Mouse (Mus musculus) yolk sac, embryonic 10.5 days (tissue): ENCODE data around the gene Gclm.
"Not testable (repeated sequence)": the region's sequence is repeated elsewhere in the genome, so short reads cannot be mapped to it uniquely, and the experiment has no call there.

Experiments
- DNase-seq: peaks from one replicate; pipeline ENCODE4 v3.0.0-alpha.2; 2017; ENCODE audit warnings: low spot score

Gene Gclm

DNA sequence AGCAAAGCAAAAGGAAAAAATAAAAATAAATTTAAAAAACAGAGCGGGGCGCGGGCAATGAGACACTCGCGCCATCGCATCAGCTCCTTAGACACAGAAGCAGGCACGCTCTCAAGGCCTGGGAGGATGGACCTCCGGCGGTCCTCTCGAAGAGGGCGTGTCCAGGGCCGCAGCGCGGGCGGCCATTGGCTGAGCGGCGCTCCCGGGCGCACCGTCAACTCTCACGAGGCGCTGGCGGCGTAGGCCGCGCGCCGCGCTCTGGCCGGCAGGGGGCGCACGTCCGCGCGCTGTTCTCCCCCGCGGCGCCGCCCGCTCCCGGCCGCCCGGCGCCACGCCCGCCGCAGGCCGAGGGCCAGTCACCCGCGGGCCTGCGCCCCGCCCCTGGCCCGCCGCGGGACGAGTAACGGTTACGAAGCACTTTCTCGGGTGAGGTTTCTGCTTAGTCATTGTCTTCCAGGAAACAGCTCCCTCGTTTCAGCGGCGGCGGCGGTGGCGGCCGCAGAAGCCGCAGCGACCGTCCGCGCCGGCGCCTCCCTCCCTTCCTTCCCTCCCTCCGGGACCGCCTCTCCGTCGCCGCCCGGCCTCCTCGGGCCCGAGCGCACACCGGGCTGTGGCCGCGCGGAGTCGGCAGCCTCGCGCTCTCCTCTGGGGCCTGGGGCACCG, at the start of gene Gclm:
Gene Gclm, plus strand, starts transcription at position 343 of the 663 bp plus-strand sequence.
- DNase-seq = peak; percentile 93

DNA sequence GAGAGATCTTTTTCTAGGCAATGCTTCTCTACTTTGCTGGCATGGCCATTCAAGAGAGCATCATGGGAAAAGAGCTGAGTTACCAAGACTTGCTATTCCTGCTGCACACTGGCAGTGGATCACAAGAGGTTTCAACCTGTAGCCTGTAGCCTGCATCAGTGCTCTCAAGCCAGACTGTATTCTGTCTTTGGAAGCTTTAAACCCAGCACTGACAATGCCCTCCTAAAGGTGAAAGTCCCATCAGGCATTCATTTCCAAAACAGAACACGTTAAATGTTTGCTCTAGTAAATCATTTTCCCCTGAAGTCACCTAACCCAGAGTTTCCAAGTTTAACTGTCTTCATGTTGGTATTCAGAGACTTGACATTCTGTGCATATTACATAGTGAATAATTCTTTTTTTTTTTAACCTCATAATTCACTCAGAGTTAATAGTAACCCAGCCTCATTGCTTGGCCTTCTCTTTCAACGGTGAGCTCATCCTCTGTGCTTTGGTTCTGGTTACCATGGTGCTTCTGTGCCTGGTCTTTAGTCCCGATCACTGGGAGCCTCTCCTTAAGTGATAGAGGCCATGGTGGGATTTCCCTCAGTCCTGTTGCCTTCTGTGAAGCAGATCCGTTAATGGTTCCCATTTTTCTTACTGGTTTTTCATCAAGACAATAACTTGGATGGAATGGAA, 48.6 kb upstream of the Gclm start:
- DNase-seq = no peak

DNA sequence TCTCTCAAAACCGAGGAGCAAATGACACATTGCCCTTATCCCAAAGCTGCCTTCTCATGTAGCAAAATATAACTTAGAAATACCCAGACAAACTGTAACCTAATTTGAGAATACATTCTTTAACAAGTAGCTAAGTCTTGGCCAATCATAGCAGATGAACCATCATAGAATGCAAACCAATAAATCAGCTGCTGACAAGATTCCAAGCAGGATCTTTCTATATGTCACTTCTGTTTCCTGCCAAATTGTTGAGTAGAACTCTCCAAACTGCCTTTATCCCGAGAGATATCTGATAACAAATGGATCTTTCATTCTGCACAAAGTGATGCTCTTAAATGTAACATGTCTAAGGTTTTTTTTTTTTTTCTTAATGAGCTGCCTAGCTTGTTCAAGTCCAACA, 46.8 kb upstream of the Gclm start:
- DNase-seq = no peak

DNA sequence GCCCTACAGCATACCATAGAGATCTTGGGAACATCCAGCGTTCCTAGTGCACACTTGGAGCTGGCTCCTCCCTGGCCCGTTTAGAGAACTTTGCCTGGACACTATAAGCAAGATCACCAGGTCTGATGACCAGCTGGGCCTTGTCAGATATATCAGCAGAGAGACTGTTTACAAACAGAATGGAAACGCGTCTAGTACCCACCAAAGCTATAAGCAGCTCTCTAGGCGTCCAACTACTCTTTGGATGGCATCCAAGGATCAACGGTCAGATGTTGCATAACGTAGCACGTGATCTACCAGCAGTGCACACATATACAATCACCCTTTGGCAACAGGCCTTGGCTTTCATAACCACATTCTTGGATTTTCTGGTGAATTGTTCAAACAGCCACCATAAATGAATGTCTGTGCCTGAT, 46.4 kb upstream of the Gclm start:
- peak; percentile 76 for DNase-seq

- no peak for DNase-seq
Measured at GRCm38 (mm10) chr3:122199600-122199999, 45.8 kb upstream of the Gclm start.

DNA sequence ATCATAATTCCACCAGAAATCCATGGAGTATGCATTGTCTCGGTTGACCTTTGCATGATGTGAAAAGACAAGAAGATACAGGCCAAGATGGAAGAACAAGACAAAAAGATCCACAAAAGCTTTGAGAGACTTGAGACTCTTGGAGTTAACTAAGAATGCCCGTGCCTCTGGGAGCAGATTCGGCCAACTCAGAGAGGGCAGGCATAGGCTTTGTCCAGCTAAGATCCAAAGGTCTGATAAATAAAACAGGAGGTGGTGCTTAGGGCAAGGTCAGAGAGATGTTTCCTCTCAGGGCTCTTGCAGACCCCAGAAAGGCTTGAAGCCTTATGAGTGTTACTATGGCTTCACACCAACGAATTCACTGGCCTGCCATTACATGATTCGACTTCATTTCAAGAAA, 45.3 kb upstream of the Gclm start:
- no peak for DNase-seq

GRCm38 (mm10) chr3:122200447-122200846, 44.9 kb upstream of the Gclm start:
- no peak for DNase-seq

GRCm38 (mm10) chr3:122202307-122202732, 43.0 kb upstream of the Gclm start:
- no peak for DNase-seq

DNA sequence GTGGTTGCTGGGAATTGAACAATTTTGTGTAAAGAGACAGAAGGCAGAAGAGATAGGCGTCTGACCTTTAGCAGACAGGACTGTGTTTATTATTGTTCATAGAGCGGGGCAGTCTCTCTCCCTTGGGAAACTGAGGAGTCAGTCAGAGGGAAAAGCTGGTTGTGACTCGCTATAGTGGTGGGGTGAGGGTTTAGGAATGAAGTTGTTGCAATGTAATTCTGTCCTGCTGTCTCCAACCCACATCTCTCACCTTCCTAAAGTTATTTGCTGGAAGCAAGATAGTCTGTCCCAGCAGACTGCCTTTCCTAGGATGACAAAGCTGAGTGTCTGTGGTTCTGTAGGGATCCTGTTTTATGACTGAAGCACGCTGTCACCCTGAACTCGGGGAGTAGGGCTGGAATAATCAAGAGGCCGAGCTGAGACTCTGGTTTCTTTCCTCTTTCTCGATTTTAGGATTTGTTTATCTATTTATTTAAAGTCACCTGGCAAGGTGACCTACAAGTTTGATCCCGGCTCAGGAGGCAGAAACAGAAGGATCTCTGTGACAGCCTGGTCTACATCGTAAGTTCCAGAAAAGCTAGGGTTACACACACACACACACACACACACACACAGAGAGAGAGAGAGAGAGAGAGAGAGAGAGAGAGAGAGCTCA, 41.6 kb upstream of the Gclm start:
- DNase-seq = no peak

GRCm38 (mm10) chr3:122205753-122206152, 39.6 kb upstream of the Gclm start:
- DNase-seq = no peak

DNA sequence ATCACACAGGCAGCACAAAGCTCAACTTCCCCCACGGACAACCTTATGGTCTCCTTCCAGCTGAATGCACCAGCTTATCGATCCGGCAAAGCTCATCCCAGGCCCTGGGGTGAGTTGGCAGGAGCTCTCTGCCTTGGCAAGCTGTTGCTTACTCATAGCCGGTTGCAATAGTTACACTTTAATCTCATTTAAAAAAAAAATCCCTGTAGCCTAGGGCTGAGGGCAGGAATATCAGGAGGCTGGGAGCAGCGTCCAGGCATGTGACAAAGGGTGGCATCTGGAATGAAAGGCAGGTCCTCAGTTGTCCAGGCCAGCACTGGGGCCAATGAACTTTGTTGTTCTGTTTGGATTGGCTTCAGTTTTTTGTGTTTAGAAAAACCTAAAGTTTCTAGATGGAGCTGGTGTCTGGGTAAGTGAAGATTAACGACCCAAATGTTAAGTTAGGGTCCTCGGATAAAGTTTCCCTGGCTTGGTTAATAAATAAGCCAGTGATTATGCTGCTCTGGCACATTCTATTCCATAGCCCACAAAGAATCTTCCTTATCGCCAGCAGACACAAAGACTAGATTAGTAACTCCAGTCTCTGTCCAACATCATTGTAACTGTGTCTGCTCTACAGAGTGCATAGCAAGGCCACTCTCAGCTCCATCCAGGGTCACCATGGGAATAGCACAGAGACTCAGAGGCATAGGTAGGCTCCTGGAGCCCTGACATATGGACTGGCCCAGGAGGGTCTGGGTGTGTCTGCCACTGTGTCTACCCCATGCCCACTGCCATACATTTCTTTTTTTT, 38.9 kb upstream of the Gclm start:
- DNase-seq = no peak

- DNase-seq = no peak
Measured at GRCm38 (mm10) chr3:122207766-122208165, 37.6 kb upstream of the Gclm start.

DNA sequence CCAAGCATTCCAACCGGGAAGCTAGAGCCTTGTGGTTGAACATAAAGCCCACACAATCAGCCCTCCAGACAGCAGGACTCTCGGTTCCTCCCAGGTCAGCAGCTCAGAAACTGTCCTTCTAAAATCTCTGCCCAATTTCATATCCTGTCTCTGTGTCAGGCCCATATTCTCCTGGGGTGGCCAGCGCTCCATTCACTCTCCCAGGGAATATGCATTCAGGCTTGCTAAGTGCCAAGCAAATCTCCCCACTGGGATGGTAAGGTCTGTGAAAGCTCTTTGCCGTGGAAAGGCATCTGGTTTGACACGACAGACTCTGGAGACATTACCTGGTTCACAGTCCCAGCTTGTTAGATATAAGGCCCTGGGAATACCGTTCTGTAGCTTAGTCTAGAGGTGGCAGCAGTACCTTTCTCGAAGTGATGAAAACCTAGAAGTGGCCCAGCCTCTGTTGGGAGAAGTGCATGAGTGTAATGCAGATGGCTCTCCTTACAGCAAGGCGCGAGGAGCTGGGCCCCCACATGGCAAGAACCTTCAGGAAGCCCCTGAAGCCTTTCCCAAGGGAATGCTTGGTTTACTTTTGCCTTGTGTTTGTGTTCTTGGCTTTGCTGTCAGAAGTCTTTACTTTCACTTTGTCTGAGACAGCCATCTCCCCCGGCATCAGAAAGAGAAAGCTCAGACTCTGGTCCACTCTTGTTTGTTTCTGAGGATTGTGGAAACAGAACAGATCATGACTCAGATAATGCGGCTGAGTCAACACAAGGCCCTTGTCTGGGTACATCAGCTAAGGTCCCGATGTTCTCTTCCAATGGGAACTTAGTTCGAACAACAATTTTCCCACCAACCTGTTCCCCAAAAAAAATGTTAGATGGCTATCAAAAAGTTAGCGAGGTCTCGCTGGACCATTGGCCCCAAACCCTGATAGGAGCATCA, 36.8 kb upstream of the Gclm start:
- no peak for DNase-seq

DNA sequence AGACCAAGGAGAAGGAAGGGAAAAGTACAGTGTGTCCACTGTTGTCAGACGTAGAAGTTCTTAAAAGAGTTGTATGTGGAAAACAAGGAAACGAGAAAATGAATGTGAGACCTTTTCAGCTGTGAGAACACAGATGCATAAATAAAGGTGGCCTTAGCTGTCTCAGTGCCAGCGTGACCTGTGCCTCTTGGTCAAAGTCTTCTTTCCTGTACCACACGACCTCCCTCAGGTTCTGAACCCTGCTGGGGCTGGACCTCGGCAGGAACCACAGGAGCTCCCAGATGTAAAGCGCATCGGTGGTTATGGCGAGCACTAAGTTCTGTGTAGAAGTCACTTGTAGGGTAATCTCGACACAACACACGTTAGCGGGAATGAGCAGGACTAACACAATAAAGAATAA, 35.8 kb upstream of the Gclm start:
- no peak for DNase-seq

GRCm38 (mm10) chr3:122210434-122210833, 34.9 kb upstream of the Gclm start:
- DNase-seq = no peak

DNA sequence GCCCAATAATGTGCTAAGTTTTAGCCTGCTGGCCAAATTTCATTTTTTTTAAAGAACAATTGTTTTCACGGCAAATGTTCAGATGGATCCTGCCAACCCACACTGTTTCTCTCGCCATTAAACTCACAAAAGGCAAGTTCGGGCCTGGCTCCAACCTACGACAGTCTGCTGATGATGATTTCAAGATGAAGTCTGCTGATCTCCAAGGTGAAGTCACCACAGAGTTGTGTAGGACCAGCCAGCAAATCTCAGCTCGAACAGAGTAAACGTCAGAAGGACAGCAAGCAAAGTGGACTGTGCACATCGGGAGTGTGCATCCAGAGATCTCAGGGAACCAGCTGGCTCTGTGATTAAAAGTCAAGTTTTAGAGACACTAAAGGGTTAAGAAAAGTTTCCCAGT, 34.5 kb upstream of the Gclm start:
- no peak for DNase-seq

DNA sequence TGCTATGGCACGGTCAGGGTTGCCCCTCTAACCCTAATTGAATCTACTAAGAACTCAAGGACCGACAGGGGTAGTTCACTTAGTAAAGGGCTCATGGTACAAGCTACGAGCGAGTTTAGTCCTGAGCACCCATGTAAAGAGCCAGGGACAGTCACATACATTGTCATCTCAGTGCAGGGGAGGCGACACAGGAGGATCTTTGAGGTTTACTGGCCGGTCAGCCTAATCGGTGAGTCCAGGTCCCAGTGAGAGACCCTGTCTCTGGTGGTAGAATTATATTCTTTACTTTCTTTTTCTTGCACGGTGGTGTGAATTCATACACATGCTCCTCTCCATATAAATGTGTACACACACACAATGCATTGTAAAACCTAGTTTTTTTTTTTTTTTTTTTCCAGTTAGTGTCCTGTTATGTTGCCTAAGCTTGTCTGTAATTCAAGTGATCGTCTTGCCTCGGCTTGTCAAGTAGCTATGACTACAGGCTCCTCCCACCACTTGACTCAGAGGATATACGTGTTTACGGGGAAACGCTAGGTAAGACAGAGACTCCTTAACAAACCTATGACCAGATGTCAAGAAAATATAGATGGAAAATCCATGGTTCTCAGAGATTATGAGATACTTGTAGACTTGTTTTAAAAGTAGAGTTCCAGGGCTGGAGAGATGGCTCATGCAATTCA, 33.8 kb upstream of the Gclm start:
- DNase-seq = no peak

DNA sequence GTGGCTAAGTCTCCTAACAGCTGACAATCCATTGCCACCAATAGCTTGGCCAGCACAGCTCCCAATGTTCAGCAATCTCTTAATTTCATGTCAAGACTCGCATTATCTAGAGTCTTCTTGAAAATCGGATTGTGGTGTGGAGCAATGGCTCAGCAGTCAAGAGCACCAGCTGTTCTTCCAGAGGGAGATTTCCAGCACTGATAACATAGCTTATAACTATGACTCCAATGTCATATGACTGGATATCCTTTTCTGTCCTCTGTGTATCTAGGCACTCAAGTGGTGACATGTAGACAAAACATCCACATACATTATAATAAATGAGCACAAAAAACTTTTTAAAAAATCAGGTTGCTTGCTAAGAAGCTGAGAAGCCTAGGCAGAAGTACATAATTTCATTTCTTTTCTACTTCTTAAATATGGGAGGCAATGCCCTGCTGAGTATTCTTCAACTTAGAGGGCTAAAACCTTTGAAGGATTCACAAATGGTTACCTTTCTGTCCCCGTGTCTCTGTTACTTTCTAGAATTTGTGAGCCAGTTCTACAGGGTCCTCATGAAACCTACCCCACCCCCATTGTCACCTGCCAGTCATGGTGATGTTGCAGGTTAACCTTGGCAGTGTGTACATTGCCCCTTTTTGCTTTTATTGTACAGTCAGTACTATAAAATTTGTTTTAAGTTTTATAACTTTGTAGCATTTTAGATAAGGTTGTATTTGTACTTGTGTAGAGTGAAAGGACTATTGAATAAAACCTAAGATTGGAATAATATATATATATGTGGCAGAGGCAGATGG, 23.9 kb upstream of the Gclm start:
- no peak for DNase-seq

- DNase-seq = not testable (repeated sequence)
Measured at GRCm38 (mm10) chr3:122226972-122227371, 18.4 kb upstream of the Gclm start.

DNA sequence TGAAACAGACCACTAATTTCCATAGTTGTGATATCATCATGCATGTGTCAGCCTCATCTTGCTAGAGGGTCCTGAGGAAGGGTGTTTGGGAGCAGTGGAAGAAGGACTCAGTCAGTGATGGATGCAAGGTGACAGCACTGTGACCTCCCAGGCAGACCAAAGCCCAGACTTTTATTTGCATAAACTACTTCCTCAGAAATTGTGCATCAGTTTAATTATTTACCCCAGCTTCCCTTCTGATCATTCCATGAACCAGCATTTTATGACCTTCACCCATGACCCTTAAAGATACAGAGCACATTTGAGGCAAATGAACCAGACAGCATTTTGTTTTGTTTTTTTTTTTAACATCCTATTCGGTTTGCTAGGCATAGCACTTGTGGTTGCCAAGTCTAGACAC, 9.6 kb upstream of the Gclm start:
- DNase-seq = peak; percentile 19
